Mouse (Mus musculus) cerebellum, adult 2 months (tissue): ENCODE data around the gene Atp1a4. TPM values are rescaled to one million over a fixed set of nuclear protein-coding genes. Genes with fewer than 3 reads are reported as not detected.

Experiments
- DNase-seq, 2 experiments: peaks; one replicate each; pipeline ENCODE4 v3.0.0; 2021
- H3K27ac ChIP-seq: fragments of 200-500 bp; 2 replicates; pipeline ENCODE4 v1.5.1; 2012; ENCODE audit warnings: low read length, control low read depth, inconsistent platforms; ENCODE audit not compliant: insufficient read depth
- H3K27me3 ChIP-seq: fragments of 200-500 bp; 2 replicates; pipeline ENCODE4 v1.6.1; 2012; ENCODE audit warnings: inconsistent platforms, mild to moderate bottlenecking, low read length, moderate library complexity; ENCODE audit not compliant: control insufficient read depth, insufficient read depth
- H3K4me1 ChIP-seq: fragments of 200-500 bp; 2 replicates; pipeline ENCODE4 v1.6.1; 2011; ENCODE audit warnings: low read length; ENCODE audit not compliant: control insufficient read depth, insufficient read depth
- H3K4me3 ChIP-seq: fragments of 200-500 bp; replicated peaks from 2 replicates; pipeline ENCODE3; 2011; ENCODE audit warnings: mild to moderate bottlenecking, low read depth, low read length, control low read depth; ENCODE audit not compliant: insufficient read depth
- CTCF ChIP-seq: fragments of 200-500 bp; IDR thresholded peaks from 2 replicates; pipeline ENCODE4 v1.5.1; 2011; ENCODE audit warnings: low read depth, mild to moderate bottlenecking, control low read depth, low read length, moderate library complexity, borderline replicate concordance; ENCODE audit not compliant: insufficient read depth
- POLR2A ChIP-seq: fragments of 200-500 bp; IDR thresholded peaks from 2 replicates; pipeline ENCODE4 v1.6.1; 2011; ENCODE audit warnings: low read length, control low read depth, borderline replicate concordance; ENCODE audit not compliant: insufficient read depth
- WGBS: fragments of 180-500 bp; shearing (Covaris S2); methylation state at CpG from one replicate; pipeline ENCODE4 v1.1.7; 2018; 5-methylcytosine and 5-hydroxymethylcytosine counted together
- polyA plus RNA-seq: library from polyadenylated mRNA; depleted of rRNA; stranded (reverse); fragments of >200 nt; gene quantifications from 2 replicates; pipeline ENCODE4 v1.2.3, GENCODE M21; 2012; rRNA removed

Atp1a4 gene
- polyA plus RNA-seq, result 0.03 TPM in 1 of 2 replicates, not detected in the other

GRCm38 (mm10) chr1:172258314-172258713 lies at the start of gene Atp1a4:
Gene Atp1a4, minus strand, starts transcription at chr1:172258414.
- Histone ChIP-seq H3K4me1 (no peaks in the 10 kb centered on the region), H3K27me3 (no peaks in the 10 kb centered on the region), H3K4me3 (no peak within 1 kb of the TSS), H3K27ac (no peak within 1 kb of the TSS)
- TF ChIP-seq CTCF (no peak), POLR2A (no peak)
- 88% methylated on average over 6 of the region's 6 CpGs for WGBS
- DNase-seq, result no peak

- WGBS, result 84% methylated on average over 10 of the region's 10 CpGs
- H3K4me3 ChIP-seq, result no peak overlapping the region
- no peak overlapping the region for H3K27ac ChIP-seq
- no peak for DNase-seq
- peaks cover 20% of the 10 kb centered on the region for H3K4me1 ChIP-seq
- no peaks in the 10 kb centered on the region for H3K27me3 ChIP-seq
- TF ChIP-seq POLR2A, result no peak
- no peak for TF ChIP-seq CTCF
Observed at GRCm38 (mm10) chr1:172307936-172308335, 49.7 kb upstream of the Atp1a4 start.

GRCm38 (mm10) chr1:172306885-172307284 lies 48.7 kb upstream of the Atp1a4 start:
- Histone ChIP-seq H3K27me3 (no peaks in the 10 kb centered on the region), H3K4me1 (peaks cover 20% of the 10 kb centered on the region), H3K4me3 (no peak overlapping the region), H3K27ac (peak overlapping the region; percentile 51)
- peak; percentile 50 to 60 for DNase-seq
- TF ChIP-seq CTCF, result no peak
- no peak for TF ChIP-seq POLR2A
- 5% methylated on average over 6 of the region's 6 CpGs for WGBS

GRCm38 (mm10) chr1:172306196-172306595 lies 48.0 kb upstream of the Atp1a4 start:
- TF ChIP-seq CTCF (no peak), POLR2A (no peak)
- Histone ChIP-seq H3K27me3 (no peaks in the 10 kb centered on the region), H3K4me1 (peaks cover 20% of the 10 kb centered on the region), H3K27ac (no peak overlapping the region), H3K4me3 (no peak overlapping the region)
- 80% methylated on average over 4 of the region's 4 CpGs for WGBS
- no peak for DNase-seq

GRCm38 (mm10) chr1:172305635-172306034 lies 47.4 kb upstream of the Atp1a4 start:
- Histone ChIP-seq H3K4me1 (peaks cover 20% of the 10 kb centered on the region), H3K4me3 (no peak overlapping the region), H3K27ac (no peak overlapping the region), H3K27me3 (no peaks in the 10 kb centered on the region)
- DNase-seq, result no peak
- TF ChIP-seq POLR2A, result no peak
- TF ChIP-seq CTCF, result peak; percentile 20; the same call in 1 of the 2 replicates
- 94% methylated on average over 3 of the region's 3 CpGs for WGBS

- 100% methylated on average over 2 of the region's 2 CpGs for WGBS
- no peak overlapping the region for H3K27ac ChIP-seq
- no peak for DNase-seq
Observed at GRCm38 (mm10) chr1:172305153-172305552, 46.9 kb upstream of the Atp1a4 start.

GRCm38 (mm10) chr1:172304443-172304842 lies 46.2 kb upstream of the Atp1a4 start:
- TF ChIP-seq CTCF, result no peak
- TF ChIP-seq POLR2A, result no peak
- Histone ChIP-seq H3K4me1 (peaks cover 15% of the 10 kb centered on the region), H3K4me3 (no peak overlapping the region), H3K27ac (no peak overlapping the region), H3K27me3 (no peaks in the 10 kb centered on the region)
- DNase-seq, result no peak
- WGBS, result 80% methylated on average over 6 of the region's 6 CpGs

More at GRCm38 (mm10) chr1:172305153-172305552, 46.9 kb upstream of the Atp1a4 start:
- Histone ChIP-seq H3K4me3 (no peak overlapping the region), H3K4me1 (peaks cover 20% of the 10 kb centered on the region), H3K27me3 (no peaks in the 10 kb centered on the region)
- TF ChIP-seq CTCF, result no peak
- no peak for TF ChIP-seq POLR2A

- no peak overlapping the region for H3K27ac ChIP-seq
- TF ChIP-seq POLR2A (no peak), CTCF (no peak)
- H3K4me3 ChIP-seq, result no peak overlapping the region
- H3K4me1 ChIP-seq, result peaks cover 13% of the 10 kb centered on the region
- 39% methylated on average over 6 of the region's 6 CpGs for WGBS
- no peaks in the 10 kb centered on the region for H3K27me3 ChIP-seq
- no peak for DNase-seq
Observed at GRCm38 (mm10) chr1:172302851-172303250, 44.6 kb upstream of the Atp1a4 start.
